Mouse (Mus musculus): Measurements from ENCODE around the gene Rad23b.

DNA sequence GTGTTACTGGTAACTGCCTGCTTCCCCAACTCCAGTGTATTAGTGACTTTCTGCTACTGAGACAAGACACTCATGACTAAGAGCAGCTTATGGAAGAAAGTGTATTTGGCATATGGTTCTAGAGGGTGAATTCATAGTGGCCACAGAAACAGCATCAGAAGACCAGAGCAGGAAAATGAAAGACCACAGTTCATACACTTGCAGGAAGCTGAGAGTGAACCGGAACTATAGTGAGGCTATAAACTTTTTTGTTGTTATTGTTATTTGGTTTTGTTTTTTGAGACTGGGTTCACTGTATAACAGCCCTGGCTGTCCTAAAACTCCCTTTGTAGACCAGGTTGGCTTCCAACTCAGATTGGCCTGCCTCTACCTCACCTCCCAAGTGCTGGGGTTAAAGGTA is 6.0 kb downstream of the Rad23b start:
- TF ChIP-seq MYOD1 (IDR thresholded peaks at IDR 0.05; ENCODE audit: control insufficient read depth, insufficient read length, low read depth) = no peak
- TF ChIP-seq MYOG (IDR thresholded peaks at IDR 0.05; ENCODE audit: control insufficient read depth, extremely low read depth, insufficient read length) = no peak
- no peak for TF ChIP-seq MAX (IDR thresholded peaks at IDR 0.05)
- TF ChIP-seq CTCF (IDR thresholded peaks at IDR 0.05; ENCODE audit: control insufficient read depth, insufficient read depth, insufficient read length) = no peak
- no peak for TF ChIP-seq CEBPB (IDR thresholded peaks at IDR 0.05; ENCODE audit: low read depth)
- no peak for TF ChIP-seq USF1 (IDR thresholded peaks at IDR 0.05; ENCODE audit: low read depth)
